Mouse (Mus musculus) cerebellum, adult 11-12 months (tissue): ENCODE results near the gene Acrbp.

Source experiments
- DNase-seq: peaks from one replicate; pipeline ENCODE4 v3.0.0; 2022

The Acrbp gene

GRCm38 (mm10) chr6:125104223-125104622 lies 54.7 kb downstream of the Acrbp start:
- no peak for DNase-seq

GRCm38 (mm10) chr6:125107705-125108104 lies 58.2 kb downstream of the Acrbp start:
- DNase-seq = no peak

- no peak for DNase-seq
These were observed 59.9 kb downstream of the Acrbp start for GRCm38 (mm10) chr6:125109371-125109770.

DNA sequence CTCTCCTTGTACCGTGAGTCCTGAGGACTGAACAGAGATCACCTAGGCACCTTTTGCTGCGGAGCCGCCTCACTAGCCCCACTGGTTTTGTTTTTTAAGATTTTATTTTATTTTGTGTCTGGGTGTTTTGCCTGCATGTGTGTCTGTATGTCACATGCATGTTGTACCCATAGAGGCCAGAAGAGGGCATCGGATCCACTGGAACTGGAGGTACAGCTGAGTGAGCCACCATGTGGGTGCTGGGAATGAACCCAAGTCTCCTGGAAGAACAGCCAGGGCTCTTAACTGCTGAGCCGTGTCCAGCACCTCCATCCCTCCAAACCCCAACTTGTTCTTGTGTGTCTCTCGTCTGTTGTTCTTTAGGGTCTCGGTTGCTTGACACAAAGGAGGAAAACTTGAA lies 61.4 kb downstream of the Acrbp start:
- DNase-seq = peak; percentile 45

DNA sequence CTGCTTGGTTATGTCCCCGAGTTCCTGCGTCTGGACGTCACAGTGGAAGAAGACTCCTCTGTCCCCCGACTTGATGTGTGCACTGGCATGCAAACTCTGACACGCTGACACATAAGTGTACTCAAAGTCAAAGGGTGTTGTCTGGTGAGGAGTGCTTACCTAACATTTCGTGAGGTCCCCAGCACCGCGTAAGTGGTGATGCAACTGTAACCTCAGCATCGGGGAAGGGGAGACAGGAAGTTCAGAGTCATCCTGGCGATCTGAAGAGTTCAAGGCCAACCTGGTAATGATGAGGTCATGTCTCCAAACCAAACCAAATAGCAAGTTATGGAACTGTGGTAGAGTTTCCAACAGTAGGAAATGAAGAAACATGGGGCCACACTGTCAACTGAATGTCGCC lies 63.1 kb downstream of the Acrbp start:
- DNase-seq = no peak
